Mouse (Mus musculus): Measurements from ENCODE around the gene Cdh23. TPM values are rescaled to one million over a fixed set of nuclear protein-coding genes. Genes with fewer than 3 reads are reported as not detected.

Cdh23 gene
- total RNA-seq, 2 experiments from 2014 or later, result 1.2 to 2.2 TPM

DNA sequence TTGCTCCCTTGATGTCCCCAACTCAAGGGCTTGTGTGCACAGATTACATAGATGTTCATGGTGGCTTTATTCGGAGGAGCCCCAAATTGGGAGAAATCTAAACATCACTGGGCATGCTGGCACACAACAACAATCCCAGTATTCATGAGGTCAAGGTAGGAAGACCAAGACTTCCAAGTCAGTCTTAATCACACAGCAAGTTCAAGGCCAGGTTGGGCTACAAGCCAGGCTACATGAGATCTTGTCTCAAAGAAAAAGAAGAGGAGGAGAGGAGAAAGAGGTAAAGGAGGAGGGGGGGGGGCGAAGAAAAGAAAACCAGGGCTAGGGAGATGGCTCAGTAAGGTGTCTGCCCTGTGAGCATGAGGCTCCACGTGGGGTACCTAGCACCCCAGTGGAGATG is 70.8 kb downstream of the Cdh23 start:
- intact Hi-C loops (cut with DNase I), result no loop called here
- no peak overlapping the region for H3K4me3 ChIP-seq
- H3K27ac ChIP-seq, result no peak overlapping the region
- no peak for TF ChIP-seq CTCF (IDR thresholded peaks at IDR 0.05)
- no peak for DNase-seq (ENCODE audit: extremely low spot score in 1 of 2, low spot score in 2 of 2)

DNA sequence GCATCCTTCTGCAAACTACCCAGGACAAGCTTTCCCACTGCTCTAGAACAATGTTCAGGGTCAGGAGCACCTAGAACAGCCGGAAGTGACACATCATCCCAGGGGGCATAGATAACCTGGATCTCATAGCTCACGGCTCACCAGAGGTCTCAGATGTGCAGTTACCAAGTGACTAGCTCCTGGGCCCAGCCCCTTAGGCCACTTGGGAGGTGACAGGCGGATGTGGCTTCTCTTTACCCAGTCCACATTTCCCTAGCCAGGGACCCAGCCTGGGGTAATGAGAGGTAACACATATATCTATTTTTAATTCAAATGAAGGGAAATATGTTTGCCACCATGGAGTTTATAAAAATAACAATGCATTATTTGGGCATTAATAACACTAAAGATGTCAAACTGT is 71.3 kb downstream of the Cdh23 start:
- DNase-seq (ENCODE audit: extremely low spot score in 1 of 2, low spot score in 2 of 2), result no peak
- intact Hi-C loops (cut with DNase I), result no loop called here
- Histone ChIP-seq H3K4me3 (no peak overlapping the region), H3K27ac (no peak overlapping the region)
- no peak for TF ChIP-seq CTCF (IDR thresholded peaks at IDR 0.05)

DNA sequence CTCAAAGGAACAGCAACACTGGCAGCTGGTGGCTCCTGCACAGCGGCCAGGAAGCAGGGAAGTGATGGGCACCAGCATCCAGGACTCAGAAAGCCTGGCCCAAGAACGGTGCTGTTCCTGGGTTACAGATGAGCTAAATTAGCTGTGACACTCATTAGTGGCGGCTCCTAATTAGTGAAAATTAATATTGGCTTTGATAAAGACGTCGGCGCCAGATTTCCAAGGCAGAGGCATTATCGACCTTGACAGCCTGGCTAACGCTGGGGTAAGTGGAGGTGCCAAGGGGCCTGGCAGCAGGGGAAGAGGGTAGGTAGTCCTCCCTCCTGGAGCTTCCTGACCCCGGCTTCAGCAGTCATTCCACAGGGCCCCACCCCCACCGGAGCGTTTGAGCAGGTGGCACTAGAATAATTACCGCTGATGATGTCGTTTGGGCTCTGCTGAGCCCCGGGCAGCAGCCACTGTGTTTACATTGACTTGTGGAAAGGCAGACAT is 72.0 kb downstream of the Cdh23 start:
- no peak overlapping the region for H3K4me3 ChIP-seq
- no peak for DNase-seq (ENCODE audit: extremely low spot score in 1 of 2, low spot score in 2 of 2)
- no peak for TF ChIP-seq CTCF (IDR thresholded peaks at IDR 0.05)
- no peak overlapping the region for H3K27ac ChIP-seq
- intact Hi-C loops (cut with DNase I), result no loop called here

DNA sequence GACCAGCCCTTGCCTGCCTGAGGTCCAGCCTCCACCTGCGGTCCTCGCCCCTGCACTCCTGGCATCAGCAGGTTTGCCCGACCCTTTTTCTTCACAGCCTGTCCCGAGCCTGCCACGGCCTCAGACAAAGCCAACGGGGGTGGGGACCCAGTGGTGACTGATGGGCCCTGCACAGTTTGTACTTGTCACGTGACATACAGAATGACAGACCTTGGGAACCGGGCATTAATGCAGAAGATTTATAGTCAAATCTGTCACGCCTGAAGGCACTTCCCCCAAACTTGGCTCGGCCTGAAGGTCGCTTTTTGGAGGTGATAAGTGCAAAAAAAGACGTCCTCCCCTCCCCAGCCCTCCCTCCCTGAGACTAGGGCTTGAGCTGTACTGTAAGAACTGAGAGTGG is 73.5 kb downstream of the Cdh23 start:
- intact Hi-C loops (cut with DNase I), result no loop called here
- H3K27ac ChIP-seq, result no peak overlapping the region

DNA sequence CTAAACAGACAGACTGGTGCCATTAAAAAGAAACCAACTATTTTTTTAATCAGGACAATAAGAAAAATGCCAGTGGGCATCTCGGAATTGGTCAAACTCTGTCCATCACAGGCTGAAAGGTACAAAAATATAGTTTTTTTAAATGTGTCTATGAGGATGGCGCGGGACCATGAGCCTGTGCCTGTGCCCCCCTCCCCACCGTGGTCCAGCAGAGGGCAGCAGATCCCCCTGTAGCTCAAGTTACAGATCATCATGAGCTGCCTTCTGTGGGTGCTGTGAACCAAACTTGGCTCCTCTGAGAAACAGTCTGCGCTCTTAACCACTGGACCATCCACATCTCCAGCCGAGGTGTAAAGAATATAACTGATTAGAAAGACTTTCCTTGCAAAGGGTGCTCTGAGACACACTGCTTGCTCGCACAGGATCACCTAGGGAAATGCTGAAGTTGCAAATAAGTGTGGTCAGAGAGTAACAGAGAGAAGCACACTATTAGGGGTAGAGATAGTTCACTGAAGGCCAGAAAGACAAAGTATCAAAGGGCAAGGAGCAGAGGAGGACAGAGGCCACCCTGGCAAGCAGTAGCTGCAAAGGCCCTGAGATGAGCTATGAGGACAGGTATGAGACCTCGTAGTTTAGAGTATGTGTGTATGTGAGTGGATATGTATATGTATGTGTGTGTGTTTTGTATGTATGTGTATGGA is 74.7 kb downstream of the Cdh23 start:
- no peak; the same call in 1 of the 2 replicates for TF ChIP-seq CTCF (IDR thresholded peaks at IDR 0.05)
- Histone ChIP-seq H3K27ac (no peak overlapping the region), H3K4me3 (no peak overlapping the region)
- no peak for DNase-seq (ENCODE audit: extremely low spot score in 1 of 2, low spot score in 2 of 2)
- intact Hi-C loops (cut with DNase I), result no loop called here

More for the DNA sequence above, 73.5 kb downstream of the Cdh23 start:
- TF ChIP-seq CTCF (IDR thresholded peaks at IDR 0.05), result no peak
- no peak overlapping the region for H3K4me3 ChIP-seq
- DNase-seq (ENCODE audit: extremely low spot score in 1 of 2, low spot score in 2 of 2), result no peak

DNA sequence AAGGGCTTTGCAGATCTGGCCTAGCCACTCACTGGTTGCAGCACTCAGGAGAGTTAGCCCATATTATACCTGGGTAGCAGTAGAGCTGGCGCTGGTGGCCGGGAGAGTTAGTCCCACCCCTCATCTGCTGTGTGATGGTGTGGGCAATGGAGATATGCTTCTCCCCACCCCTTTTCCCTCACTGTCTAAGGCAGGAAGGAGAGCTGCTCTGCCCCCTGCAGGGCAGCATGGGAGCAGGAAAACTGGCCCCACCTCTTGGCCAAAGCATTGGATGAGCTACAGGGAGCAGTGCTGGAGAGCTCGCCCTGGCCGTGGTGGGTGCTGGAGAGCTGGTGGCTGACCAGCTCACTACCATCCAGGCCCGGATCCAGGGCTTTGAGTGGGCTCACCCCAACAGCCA is 80.4 kb downstream of the Cdh23 start:
- Histone ChIP-seq H3K27ac (no peak overlapping the region), H3K4me3 (no peak overlapping the region)
- TF ChIP-seq CTCF (IDR thresholded peaks at IDR 0.05), result peak; percentile 4
- no peak for DNase-seq (ENCODE audit: extremely low spot score in 1 of 2, low spot score in 2 of 2)
- intact Hi-C loops (cut with DNase I), result no loop called here

DNA sequence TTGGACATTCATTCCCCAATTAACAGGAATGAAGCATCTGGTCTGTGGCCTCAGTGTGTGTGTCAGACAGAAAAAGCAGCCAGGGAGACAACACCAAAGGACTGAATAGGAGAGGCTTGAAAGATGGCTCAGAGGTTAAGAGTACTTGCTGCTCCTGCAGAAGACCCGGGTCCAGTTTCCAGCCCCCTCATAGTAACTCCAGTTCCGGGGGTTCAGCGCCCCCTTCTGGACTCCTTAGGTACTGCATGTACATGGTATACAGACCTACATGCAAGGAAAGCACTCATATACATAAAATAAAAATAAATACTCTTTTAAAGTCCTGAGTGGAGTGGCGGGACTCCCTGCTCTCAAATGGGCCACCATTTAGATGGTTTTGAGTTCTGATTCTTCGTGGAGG is 83.4 kb downstream of the Cdh23 start:
- TF ChIP-seq CTCF (IDR thresholded peaks at IDR 0.05), result peak; percentile 47
- no peak for DNase-seq (ENCODE audit: extremely low spot score in 1 of 2, low spot score in 2 of 2)
- Histone ChIP-seq H3K4me3 (no peak overlapping the region), H3K27ac (no peak overlapping the region)
- intact Hi-C loops (cut with DNase I), result no loop called here

GRCm38 (mm10) chr10:60607166-60607565 is 89.1 kb downstream of the Cdh23 start:
- intact Hi-C loops (cut with DNase I), result loop anchor here (5.0 kb wide), 1 partner anchor 80 kb away; no protein-coding TSS in a partner anchor
- Histone ChIP-seq H3K4me3 (no peak overlapping the region), H3K27ac (no peak overlapping the region)
- no peak for DNase-seq (ENCODE audit: extremely low spot score in 1 of 2, low spot score in 2 of 2)
- TF ChIP-seq CTCF (IDR thresholded peaks at IDR 0.05), result no peak

DNA sequence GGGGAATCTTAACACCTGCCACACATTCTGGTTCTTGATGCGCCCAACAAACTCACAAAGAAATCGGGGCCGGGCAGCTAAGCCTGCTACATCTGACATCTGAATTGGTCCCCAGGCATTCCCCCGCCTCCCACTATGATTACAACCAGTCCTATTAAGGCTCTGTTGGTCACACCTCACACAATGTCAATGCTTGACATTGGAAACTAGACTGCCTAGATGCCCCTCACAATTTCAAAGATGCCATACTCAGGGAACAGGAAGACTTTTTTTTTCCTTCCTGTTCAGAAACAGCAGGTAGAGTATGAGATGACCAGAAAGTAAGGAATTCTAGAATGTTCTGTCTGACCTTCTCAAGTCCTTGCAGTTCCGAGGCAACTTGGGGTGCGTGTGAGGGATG is 89.6 kb downstream of the Cdh23 start:
- TF ChIP-seq CTCF (IDR thresholded peaks at IDR 0.05), result no peak
- no peak overlapping the region for H3K27ac ChIP-seq
- intact Hi-C loops (cut with DNase I), result loop anchor here (5.0 kb wide), 1 partner anchor 81 kb away; no protein-coding TSS in a partner anchor
- no peak overlapping the region for H3K4me3 ChIP-seq
- no peak for DNase-seq (ENCODE audit: extremely low spot score in 1 of 2, low spot score in 2 of 2)

- Histone ChIP-seq H3K27ac (no peak overlapping the region), H3K4me3 (no peak overlapping the region)
- no peak for TF ChIP-seq CTCF (IDR thresholded peaks at IDR 0.05)
- DNase-seq (ENCODE audit: extremely low spot score in 1 of 2, low spot score in 2 of 2), result no peak
- intact Hi-C loops (cut with DNase I), result no loop called here
Observed at GRCm38 (mm10) chr10:60602235-60602634, 94.1 kb downstream of the Cdh23 start.

GRCm38 (mm10) chr10:60595166-60595565 is 101.1 kb downstream of the Cdh23 start:
- intact Hi-C loops (cut with DNase I), result no loop called here
- Histone ChIP-seq H3K27ac (no peak overlapping the region), H3K4me3 (no peak overlapping the region)
- no peak for TF ChIP-seq CTCF (IDR thresholded peaks at IDR 0.05)
- DNase-seq (ENCODE audit: extremely low spot score in 1 of 2, low spot score in 2 of 2), result no peak

DNA sequence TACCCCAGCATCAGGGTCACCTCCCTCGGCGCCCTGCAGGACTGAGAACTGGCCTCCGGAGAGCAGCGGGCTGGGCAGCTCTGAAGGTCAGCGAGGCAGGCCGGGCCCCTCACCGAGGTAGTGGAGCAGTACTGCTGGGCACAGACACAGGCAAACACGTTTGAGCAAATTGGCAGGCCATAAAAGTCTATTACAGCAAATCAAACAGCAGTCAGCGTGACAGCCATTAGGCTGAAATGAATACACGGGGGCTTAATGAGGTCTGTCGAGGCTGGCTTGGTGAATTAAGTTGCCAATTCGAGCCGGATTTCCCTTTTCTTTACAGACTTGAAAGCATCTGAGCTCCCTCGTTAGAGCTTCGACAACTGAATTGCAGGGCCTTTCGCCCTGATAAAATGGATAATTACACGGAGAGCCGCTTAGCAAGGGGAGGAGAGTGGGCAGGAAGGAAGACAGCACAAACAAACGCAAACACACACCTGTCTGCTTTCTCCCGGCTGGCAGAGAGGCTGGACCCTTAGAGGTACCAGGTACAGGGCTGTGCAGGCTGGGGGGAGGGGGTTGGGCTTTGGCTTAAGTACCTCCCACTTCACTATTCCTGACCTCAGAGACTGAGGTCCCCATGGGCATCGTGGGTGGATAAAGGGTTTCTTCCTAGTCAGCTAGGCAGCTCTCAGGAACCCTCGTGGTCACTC is 103.3 kb downstream of the Cdh23 start:
- no peak overlapping the region for H3K27ac ChIP-seq
- peak in 1 of 2 experiments; percentile 10 for DNase-seq (ENCODE audit: extremely low spot score in 1 of 2, low spot score in 2 of 2)
- no peak for TF ChIP-seq CTCF (IDR thresholded peaks at IDR 0.05)
- H3K4me3 ChIP-seq, result no peak overlapping the region
- intact Hi-C loops (cut with DNase I), result no loop called here
